Mouse (Mus musculus) E14TG2a.4 (cell line): ENCODE data around the gene Farp1.
A peak's percentile ranks its signal among the peaks of the same experiment; 100 is the strongest.

Experiments used
- H3K27me3 ChIP-seq: 2 replicates; pipeline ENCODE4 v1.6.1; 2014; ENCODE audit warnings: low read length, control low read depth; ENCODE audit not compliant: insufficient read depth
- H3K36me3 ChIP-seq: 2 replicates; pipeline ENCODE4 v1.6.1; 2014; ENCODE audit warnings: low read length, control low read depth; ENCODE audit not compliant: insufficient read depth
- H3K4me1 ChIP-seq: replicated peaks from 2 replicates; pipeline ENCODE4 v1.6.1; 2014; ENCODE audit warnings: low read depth, low read length, control low read depth
- H3K4me3 ChIP-seq: replicated peaks from 2 replicates; pipeline ENCODE4 v1.5.1; 2014; ENCODE audit warnings: mild to moderate bottlenecking, low read length
- H3K9me3 ChIP-seq: 2 replicates; pipeline ENCODE4 v1.6.1; 2014; ENCODE audit warnings: low read length, control low read depth
- CTCF ChIP-seq: conservative IDR thresholded peaks from 2 replicates; pipeline ENCODE4 v1.5.1; 2014; ENCODE audit warnings: low read length
- NANOG ChIP-seq: IDR thresholded peaks from 2 replicates; pipeline ENCODE4 v1.6.1; 2014; ENCODE audit warnings: borderline replicate concordance, low read length, mixed read lengths
- POU5F1 ChIP-seq: IDR thresholded peaks from 2 replicates; pipeline ENCODE4 v1.6.1; 2014; ENCODE audit warnings: low read length, borderline replicate concordance

The Farp1 gene

GRCm38 (mm10) chr14:121025381-121025780 lies 9.6 kb upstream of the Farp1 start:
- Histone ChIP-seq H3K9me3 (0 out of 2 replicates have a peak, but pooled peaks cover 7% of the 10 kb centered on the region), H3K4me1 (no peaks in the 10 kb centered on the region), H3K4me3 (no peak overlapping the region), H3K36me3 (no peaks in the 10 kb centered on the region), H3K27me3 (peaks cover 9% of the 10 kb centered on the region)
- no peak for TF ChIP-seq CTCF
- TF ChIP-seq POU5F1: no peak
- TF ChIP-seq NANOG: no peak

- H3K27me3 ChIP-seq: peaks cover 45% of the 10 kb centered on the region
- H3K36me3 ChIP-seq: no peaks in the 10 kb centered on the region
- H3K4me3 ChIP-seq: no peak overlapping the region
- peaks cover 14% of the 10 kb centered on the region for H3K4me1 ChIP-seq
- 0 out of 2 replicates have a peak, but pooled peaks cover 7% of the 10 kb centered on the region for H3K9me3 ChIP-seq
- no peak for TF ChIP-seq POU5F1
- no peak for TF ChIP-seq CTCF
- TF ChIP-seq NANOG: no peak
These were observed 3.6 kb upstream of the Farp1 start for GRCm38 (mm10) chr14:121031396-121031795.

- no peak for TF ChIP-seq POU5F1
- TF ChIP-seq CTCF: no peak
- TF ChIP-seq NANOG: no peak
- Histone ChIP-seq H3K4me1 (peaks cover 26% of the 10 kb centered on the region), H3K4me3 (peak overlapping the region; percentile 85), H3K27me3 (peaks cover 65% of the 10 kb centered on the region), H3K36me3 (no peaks in the 10 kb centered on the region), H3K9me3 (0 out of 2 replicates have a peak, but pooled peaks cover 1% of the 10 kb centered on the region)
These were observed 475 bp upstream of the Farp1 start for GRCm38 (mm10) chr14:121034525-121034924.

GRCm38 (mm10) chr14:121035663-121036473 lies 868 bp downstream of the Farp1 start:
- TF ChIP-seq POU5F1 (no peak), CTCF (no peak), NANOG (no peak)
- H3K36me3 ChIP-seq: no peaks in the 10 kb centered on the region
- peaks cover 26% of the 10 kb centered on the region for H3K4me1 ChIP-seq
- peak overlapping the region; percentile 85 for H3K4me3 ChIP-seq
- H3K9me3 ChIP-seq: no peaks in the 10 kb centered on the region
- peaks cover 58% of the 10 kb centered on the region for H3K27me3 ChIP-seq

GRCm38 (mm10) chr14:121036612-121037221 lies 1.7 kb downstream of the Farp1 start:
- Histone ChIP-seq H3K4me3 (peak overlapping the region; percentile 85), H3K4me1 (peaks cover 26% of the 10 kb centered on the region), H3K9me3 (no peaks in the 10 kb centered on the region), H3K36me3 (no peaks in the 10 kb centered on the region), H3K27me3 (peaks cover 58% of the 10 kb centered on the region)
- TF ChIP-seq NANOG: no peak
- no peak for TF ChIP-seq CTCF
- TF ChIP-seq POU5F1: no peak

GRCm38 (mm10) chr14:121037276-121037675 lies 2.3 kb downstream of the Farp1 start:
- no peaks in the 10 kb centered on the region for H3K9me3 ChIP-seq
- peaks cover 58% of the 10 kb centered on the region for H3K27me3 ChIP-seq
- no peak overlapping the region for H3K4me3 ChIP-seq
- H3K36me3 ChIP-seq: no peaks in the 10 kb centered on the region
- TF ChIP-seq POU5F1 (no peak), NANOG (no peak), CTCF (no peak)
- peaks cover 26% of the 10 kb centered on the region for H3K4me1 ChIP-seq

- Histone ChIP-seq H3K9me3 (no peaks in the 10 kb centered on the region), H3K27me3 (peaks cover 46% of the 10 kb centered on the region), H3K4me3 (no peak overlapping the region), H3K36me3 (no peaks in the 10 kb centered on the region), H3K4me1 (peaks cover 26% of the 10 kb centered on the region)
- TF ChIP-seq POU5F1: no peak
- no peak for TF ChIP-seq NANOG
- TF ChIP-seq CTCF: no peak
These were observed 3.7 kb downstream of the Farp1 start for GRCm38 (mm10) chr14:121038676-121039075.

GRCm38 (mm10) chr14:121044145-121044544 lies 9.1 kb downstream of the Farp1 start:
- Histone ChIP-seq H3K27me3 (0 out of 2 replicates have a peak, but pooled peaks cover 4% of the 10 kb centered on the region), H3K36me3 (no peaks in the 10 kb centered on the region), H3K9me3 (peaks cover 9% of the 10 kb centered on the region; the same call in 1 of the 2 replicates), H3K4me3 (no peak overlapping the region), H3K4me1 (no peaks in the 10 kb centered on the region)
- TF ChIP-seq NANOG: no peak
- TF ChIP-seq POU5F1: no peak
- TF ChIP-seq CTCF: no peak

GRCm38 (mm10) chr14:121046313-121046961 lies 11.4 kb downstream of the Farp1 start:
- TF ChIP-seq NANOG (no peak), CTCF (no peak), POU5F1 (no peak)
- H3K27me3 ChIP-seq: 0 out of 2 replicates have a peak, but pooled peaks cover 4% of the 10 kb centered on the region
- H3K36me3 ChIP-seq: no peaks in the 10 kb centered on the region
- no peak overlapping the region for H3K4me3 ChIP-seq
- peaks cover 9% of the 10 kb centered on the region; the same call in 1 of the 2 replicates for H3K9me3 ChIP-seq
- no peaks in the 10 kb centered on the region; the same call in 1 of the 2 replicates for H3K4me1 ChIP-seq
